Mouse (Mus musculus) kidney, adult 2 months (tissue): ENCODE data around the gene Mrps23.

Source experiments
- CTCF ChIP-seq: fragments of 200-500 bp; conservative IDR thresholded peaks from 2 replicates; pipeline ENCODE4 v1.5.1; 2011; ENCODE audit warnings: low read depth, mild to moderate bottlenecking, control low read depth, low read length, moderate library complexity, mixed read lengths; ENCODE audit not compliant: insufficient read depth, insufficient read length
- POLR2A ChIP-seq: fragments of 200-500 bp; IDR thresholded peaks from one replicate; pipeline ENCODE4 v1.6.1; 2011; ENCODE audit warnings: low read depth, low read length, control low read depth

DNA sequence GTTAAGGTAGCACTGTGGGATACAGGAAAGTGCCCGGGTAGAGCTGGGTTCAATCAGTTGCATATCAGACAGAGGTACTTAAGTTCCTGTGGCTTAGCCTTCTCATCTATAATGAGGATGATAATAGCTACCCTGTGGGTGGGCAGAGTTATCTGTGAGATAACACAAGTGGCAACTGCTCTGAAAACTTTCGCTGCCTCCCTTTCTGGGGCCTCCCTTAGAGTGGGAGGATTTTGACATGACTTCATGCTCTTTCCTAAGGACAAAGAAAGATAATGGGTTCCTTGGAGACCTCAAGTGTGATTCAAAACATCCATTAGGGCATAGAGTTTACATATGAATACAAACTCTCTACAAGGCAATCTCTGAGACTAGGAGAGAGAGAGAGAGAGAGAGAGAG lies 2.1 kb upstream of the Mrps23 start:
- TF ChIP-seq POLR2A = no peak
- no peak for TF ChIP-seq CTCF
